Mouse (Mus musculus) testis, adult 2 months (tissue): ENCODE results near the gene Sgpp1.

Source experiments
- CTCF ChIP-seq: fragments of 200-500 bp; IDR thresholded peaks from 2 replicates; pipeline ENCODE4 v1.5.1; 2012; ENCODE audit warnings: low read depth, mild to moderate bottlenecking, inconsistent platforms, low read length, moderate library complexity; ENCODE audit not compliant: control insufficient read depth, insufficient read depth, insufficient replicate concordance
- POLR2A ChIP-seq: fragments of 200-500 bp; IDR thresholded peaks from 2 replicates; pipeline ENCODE4 v1.6.1; 2012; ENCODE audit warnings: low read depth, mild to moderate bottlenecking, inconsistent platforms, low read length, moderate library complexity; ENCODE audit not compliant: control insufficient read depth

DNA sequence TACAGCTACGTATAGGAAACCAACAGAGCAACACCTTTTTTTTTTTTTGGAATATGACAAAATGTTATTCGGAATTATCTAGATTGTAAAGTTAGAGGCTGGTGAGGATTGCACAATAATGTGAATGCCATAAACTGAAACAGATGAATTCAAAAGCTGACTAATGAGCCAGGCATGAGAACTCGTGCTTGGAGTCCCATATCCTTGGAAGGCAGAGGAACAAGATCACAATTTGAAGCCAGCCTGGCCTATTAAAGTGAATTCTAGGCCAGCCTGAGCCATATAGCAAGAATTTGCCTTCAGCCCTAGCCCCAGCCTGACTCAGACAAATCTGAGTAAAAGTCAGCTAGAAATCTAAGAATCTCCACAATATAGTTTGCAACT, 32.8 kb downstream of the Sgpp1 start:
- TF ChIP-seq CTCF: no peak
- TF ChIP-seq POLR2A: no peak
